Mouse (Mus musculus): ENCODE measurements around the gene P2ry6.

Gene P2ry6

GRCm38 (mm10) chr7:100916526-100916925, 57.9 kb downstream of the P2ry6 start:
- no peak for DNase-seq (ENCODE audit: low spot score in 2 of 2)

- DNase-seq (ENCODE audit: low spot score in 2 of 2), result no peak
Measured at GRCm38 (mm10) chr7:100915204-100915603, 59.2 kb downstream of the P2ry6 start.

GRCm38 (mm10) chr7:100911791-100912190, 62.7 kb downstream of the P2ry6 start:
- no peak for DNase-seq (ENCODE audit: low spot score in 2 of 2)

- DNase-seq (ENCODE audit: low spot score in 2 of 2), result no peak
Measured at GRCm38 (mm10) chr7:100911246-100911770, 63.1 kb downstream of the P2ry6 start.

DNA sequence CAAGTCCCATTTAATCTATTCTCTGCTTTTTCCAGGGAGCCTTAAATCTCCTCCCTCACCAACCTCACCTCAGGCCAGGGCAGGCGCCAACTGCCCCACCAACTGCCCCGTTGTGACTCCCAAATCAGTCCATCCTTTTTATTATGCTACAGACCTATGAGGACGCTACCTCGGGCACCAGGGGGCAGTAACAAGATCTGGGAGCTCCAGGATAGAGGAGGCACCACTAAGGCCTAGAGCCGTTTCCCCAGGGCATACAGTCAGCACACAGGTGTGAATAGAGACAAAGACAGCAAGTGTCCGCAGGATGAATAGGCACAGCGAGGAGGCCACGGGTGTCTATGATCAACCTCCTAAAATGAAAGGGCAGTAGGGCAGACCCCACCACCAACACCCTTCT, 65.9 kb downstream of the P2ry6 start:
- no peak for DNase-seq (ENCODE audit: low spot score in 2 of 2)

- DNase-seq (ENCODE audit: low spot score in 2 of 2), result no peak
Measured at GRCm38 (mm10) chr7:100908061-100908460, 66.4 kb downstream of the P2ry6 start.

DNA sequence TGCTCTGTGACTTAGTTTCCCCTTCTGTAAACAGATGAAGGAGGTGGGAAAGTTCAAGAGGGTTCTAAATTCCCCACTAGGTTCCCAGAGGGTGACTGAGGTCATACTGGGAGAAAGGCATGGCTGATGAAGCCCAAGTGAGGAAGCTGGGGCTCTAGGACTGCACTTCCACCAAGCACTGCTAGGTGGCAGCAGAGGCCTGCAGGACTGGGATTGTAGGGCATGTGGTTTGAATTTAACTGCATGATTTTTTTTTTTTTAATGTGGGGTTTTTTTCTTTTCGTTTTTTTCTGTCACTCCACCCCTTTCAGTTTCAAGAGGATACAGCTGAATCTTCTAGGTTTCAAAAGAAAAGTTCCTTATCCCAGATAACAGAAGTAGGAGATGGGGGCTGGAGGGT, 67.2 kb downstream of the P2ry6 start:
- DNase-seq (ENCODE audit: low spot score in 2 of 2), result peak; percentile 61 to 69

- no peak for DNase-seq (ENCODE audit: low spot score in 2 of 2)
Measured at GRCm38 (mm10) chr7:100906029-100906789, 68.2 kb downstream of the P2ry6 start.

- DNase-seq (ENCODE audit: low spot score in 2 of 2), result no peak
Measured at GRCm38 (mm10) chr7:100905037-100905436, 69.4 kb downstream of the P2ry6 start.

DNA sequence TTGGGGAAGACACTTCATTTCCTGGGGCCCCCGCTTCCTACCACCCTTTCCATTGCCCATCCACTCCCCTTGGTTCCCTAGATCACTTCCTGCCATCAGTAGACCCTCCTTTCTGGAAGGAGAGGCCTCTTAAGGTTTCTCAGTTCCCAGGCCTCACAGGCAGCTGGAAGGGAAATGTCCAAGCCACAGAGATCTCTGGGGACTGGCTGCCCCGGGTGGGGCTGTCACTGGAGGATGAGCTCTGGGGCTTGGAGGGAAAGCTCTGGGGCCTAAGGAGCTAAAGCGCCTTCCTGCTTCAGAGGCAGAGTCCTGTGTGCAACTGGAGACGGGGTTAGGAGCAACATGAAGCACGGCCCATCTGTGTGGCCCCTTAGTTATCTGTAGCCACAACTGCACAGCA, 69.8 kb downstream of the P2ry6 start:
- no peak for DNase-seq (ENCODE audit: low spot score in 2 of 2)

DNA sequence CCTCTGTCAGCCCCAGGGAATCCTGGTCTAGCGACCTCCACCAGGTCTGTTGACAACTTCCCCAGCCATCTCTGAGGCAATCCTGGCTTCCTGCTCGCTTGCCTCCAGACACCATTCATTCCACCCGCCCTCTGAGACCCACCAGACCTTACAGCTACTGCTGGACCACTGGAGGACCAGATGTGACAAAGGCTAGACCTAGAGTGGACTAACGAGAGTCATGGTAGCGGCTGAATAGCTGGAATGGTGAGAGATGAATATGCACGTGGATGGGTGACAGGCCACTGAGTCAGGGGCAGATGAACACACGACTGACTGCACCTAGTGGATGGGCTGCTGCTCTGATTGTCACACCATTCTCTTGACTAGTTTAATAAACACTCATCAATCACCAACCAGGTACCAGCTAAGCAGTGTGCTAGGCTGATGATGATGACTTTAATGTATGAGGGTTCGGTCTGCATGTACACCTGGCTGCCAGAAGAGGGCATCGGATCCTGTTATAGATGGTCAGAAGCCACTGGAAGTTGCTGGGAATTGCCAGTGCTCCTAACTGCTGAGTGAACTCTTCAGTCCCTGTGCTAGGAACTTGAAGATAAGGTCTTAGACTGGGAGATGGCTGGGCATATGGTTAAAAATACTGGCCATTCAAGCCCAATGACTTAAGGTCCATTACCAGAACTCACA, 71.9 kb downstream of the P2ry6 start:
- DNase-seq (ENCODE audit: low spot score in 2 of 2), result no peak

GRCm38 (mm10) chr7:100897828-100898227, 76.6 kb downstream of the P2ry6 start:
- no peak for DNase-seq (ENCODE audit: low spot score in 2 of 2)

GRCm38 (mm10) chr7:100894833-100895226, 79.6 kb downstream of the P2ry6 start:
- DNase-seq (ENCODE audit: low spot score in 2 of 2), result no peak

- DNase-seq (ENCODE audit: low spot score in 2 of 2), result no peak
Measured at GRCm38 (mm10) chr7:100894057-100894832, 80.2 kb downstream of the P2ry6 start.

GRCm38 (mm10) chr7:100893249-100894056, 81.0 kb downstream of the P2ry6 start:
- DNase-seq (ENCODE audit: low spot score in 2 of 2), result no peak

Data from urinary bladder, adult 18-20 months (tissue).